Mouse (Mus musculus) kidney, adult 18-20 months (tissue): ENCODE results near the gene Dnaaf1.

Experiments
- DNase-seq: peaks from one replicate; pipeline ENCODE4 v3.0.0; 2021

Gene Dnaaf1

DNA sequence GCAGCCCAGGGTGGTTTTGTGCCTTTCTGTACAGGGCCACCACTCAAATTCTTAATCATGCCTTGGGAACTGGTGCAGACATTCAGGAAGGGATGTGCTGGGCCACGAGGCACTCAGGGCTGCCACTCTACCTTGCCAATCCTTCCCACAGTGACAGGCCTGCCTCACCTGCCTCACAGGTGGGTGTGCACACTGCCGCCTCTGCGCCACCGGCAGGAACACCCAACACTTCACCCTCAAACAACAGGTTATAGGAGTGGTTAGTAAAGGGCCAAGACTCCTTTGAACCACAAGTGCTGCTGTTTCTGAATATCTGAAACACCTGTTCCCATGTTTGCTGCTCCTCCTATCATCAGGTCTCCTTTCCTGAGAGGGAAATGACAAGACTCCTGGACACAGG, 2.6 kb upstream of the Dnaaf1 start:
- DNase-seq: no peak

DNA sequence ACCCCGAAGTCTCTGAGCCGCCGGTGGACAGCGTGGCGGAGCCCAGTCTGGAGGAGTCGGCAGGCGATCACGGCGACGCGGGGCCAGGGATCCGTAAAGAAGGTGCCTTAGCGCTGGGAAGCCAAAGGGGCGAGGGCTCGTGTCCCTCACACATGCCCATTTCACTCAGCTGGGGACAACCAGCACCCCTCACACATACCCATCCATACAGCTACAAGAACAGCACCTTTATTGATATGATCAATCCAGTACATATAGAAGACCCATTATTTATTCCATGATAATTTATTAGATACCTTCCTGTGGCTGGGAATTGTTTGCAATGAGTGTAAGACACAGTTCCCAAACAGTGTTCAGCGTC, 311 bp downstream of the Dnaaf1 start:
- no peak for DNase-seq

DNA sequence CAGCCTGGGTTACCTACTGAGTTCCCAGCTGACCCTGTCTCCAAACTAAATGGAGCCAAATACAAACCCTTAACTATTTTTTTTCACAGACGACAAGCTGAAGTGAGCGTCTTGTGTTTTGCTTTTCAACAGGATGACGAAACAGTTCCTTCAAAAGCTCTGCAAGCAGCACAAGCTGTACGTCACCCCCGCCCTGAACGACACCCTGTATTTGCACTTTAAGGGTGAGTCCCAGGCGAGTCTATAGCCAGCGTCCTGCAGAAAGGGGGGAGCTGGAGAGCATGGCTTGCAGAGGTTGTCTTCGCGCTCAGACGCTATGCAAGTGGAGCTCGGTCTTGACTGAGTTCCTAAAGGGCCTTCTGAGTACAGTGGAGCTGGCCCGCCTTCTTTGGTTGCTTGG, 4.1 kb downstream of the Dnaaf1 start:
- DNase-seq: no peak

DNA sequence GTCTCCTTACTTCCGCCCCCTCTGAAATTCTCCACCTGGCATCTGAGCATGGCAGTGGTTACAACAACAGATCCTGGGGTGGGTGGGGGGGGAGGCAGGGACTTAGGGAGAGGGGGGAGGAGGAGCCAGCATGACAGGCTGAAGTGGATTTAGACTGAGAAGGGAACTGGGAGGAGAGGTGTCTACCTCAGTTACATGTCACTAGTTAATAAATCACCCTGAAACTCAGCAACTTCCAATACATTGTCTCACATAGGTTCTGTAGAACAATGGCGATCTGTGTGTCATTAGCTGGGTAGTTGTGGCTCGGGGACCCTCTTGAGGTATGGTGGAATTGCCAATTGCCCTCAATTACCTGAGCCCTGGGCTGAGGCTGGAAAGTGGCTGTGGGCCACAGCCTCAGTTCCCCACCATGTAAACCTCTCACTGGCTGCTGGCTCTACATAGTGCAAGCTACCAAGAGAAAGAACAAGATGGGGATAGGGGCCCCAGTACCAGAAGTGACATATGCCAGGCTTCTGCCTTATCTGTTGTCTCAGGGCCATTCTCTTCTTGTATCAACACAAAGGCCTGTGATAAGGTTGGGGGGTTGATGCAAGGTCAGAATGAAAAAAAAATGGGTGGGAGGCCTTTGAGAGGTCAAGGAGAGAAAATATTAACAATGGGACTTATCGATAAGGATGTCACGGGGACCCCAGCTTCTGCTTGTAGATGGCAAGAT, 5.6 kb downstream of the Dnaaf1 start:
- DNase-seq: no peak

DNA sequence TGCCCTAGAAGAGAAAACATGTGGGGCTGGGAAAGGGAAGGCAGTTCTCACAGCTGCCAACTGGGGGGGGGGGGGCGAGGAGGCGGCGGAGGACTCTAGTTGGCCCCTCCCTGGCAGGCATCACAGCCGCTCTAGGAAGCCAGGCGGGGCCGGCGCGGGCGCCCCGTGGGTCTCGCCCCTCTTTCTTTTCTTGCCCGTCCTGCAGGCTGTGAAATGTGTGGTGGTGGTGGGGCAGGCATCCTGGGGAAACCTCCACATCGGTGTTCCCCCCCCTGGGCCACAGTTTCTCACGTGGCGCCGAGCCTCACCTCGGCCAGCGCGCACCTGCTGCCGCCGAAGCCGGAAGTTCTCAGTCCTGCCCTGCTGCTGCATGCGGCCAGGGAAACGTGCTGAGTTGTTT, 10.9 kb downstream of the Dnaaf1 start:
- DNase-seq: no peak

DNA sequence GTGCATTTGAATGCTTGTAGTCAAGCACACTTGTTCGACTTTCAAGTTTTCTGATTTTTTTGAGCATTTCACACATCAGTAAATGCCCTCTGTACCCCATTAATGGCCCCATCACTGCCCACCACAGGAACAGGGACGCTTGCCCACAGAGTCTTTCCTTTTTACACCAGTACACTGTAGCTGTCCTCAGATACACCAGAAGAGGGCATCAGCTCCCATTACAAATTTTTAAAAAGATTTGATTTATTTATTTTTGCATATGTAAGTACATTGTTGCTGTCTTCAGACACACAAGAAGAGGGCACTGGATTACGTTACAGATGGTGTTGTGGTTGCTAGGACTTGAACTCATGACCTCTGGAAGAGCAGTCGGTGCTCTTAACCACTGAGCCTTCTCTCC, 13.3 kb downstream of the Dnaaf1 start:
- no peak for DNase-seq

DNA sequence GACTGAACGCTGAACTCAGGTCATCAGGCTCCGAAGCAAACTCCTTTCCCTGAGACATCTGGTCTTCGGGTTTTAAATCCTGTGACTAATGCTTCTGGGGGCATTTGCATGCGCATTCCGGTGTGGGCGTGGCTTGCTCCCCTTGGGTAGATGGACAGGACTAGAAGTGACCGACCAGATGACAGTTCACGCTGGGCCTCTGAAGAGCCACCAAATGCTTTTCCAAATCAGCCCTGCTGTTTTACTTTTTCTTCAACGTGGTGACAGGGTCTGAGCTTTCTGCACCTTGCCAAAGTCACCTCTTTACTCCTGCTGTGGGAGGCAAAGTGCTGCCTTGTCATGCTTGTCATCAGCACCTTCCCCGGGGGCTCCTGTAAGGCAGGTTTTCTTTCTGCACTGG, 13.8 kb downstream of the Dnaaf1 start:
- no peak for DNase-seq

DNA sequence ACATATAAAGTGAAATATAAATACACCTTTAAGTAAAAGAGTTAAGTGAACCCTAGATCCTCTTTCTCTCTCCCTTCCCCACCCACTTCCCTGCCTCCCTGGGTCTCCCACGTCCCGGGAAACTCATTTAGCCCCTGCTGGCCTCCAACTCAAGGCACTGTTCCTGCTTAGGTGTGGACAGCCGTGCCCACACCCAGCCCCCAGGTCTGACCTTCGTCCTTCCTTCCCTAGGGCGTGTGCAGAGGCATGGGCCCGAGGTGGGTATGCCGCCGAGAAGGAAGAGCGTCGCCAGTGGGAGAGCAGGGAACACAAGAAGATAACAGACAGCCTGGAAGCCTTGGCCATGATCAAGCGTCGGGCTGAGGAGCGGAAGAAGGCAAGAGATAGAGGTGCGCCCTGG, 15.3 kb downstream of the Dnaaf1 start:
- no peak for DNase-seq

DNA sequence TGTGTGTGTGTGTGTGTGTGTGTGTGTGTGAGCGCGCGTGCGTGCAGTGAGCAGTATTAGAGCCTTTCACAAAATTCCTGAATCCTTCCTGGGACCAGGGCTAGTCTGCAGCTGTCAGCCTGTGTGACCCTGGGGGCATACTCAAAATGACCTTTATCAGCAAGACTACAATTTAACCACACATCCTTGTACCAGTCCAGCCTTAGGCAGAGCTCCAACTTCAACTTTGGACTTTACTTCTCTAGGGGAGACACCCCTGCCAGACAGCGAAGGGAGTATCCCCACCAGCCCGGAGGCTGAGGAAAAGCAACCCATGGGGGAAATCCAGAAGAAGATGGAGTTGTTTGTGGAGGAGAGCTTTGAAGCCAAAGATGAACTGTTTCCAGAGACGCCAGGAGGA, 16.4 kb downstream of the Dnaaf1 start:
- peak; percentile 39 for DNase-seq

DNA sequence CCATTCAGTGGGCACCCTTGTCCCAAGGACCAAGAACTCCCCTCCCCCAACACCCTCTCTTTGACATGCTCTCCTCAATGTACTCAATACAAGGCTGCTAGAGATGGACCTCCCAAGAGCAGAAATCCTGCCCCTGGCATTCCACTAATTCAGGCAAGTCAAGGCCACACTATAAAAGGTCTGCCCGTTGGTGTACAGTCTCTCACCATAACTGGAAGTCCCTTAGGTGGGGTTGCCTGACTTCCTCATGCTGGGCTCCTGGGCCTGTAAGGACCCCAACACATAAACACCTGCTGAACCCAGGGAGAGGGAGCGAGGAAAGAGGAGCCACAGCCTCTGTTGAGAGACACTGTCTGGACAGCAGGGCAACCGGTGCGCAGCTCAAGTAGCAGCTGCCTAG, 28.7 kb downstream of the Dnaaf1 start:
- DNase-seq: no peak

DNA sequence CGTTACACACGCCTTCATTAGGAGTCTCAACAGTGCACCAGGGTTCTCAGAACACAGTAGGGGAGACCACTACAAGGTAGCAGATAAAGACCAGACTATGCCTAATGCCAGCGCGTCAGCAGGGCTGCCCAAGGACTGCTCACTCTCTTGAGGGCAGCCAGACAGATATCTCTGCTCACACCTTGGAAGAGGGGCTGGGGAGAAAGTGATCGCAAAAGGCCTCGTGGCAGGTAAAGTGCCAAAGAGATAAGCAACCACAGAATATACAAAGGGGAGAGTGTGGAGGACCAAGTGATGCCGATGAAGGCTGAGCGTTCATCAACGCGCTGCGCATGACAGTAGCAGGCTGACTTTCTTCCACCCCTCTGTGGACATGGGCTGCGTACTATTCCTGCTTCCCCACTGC, 29.4 kb downstream of the Dnaaf1 start:
- no peak for DNase-seq

DNA sequence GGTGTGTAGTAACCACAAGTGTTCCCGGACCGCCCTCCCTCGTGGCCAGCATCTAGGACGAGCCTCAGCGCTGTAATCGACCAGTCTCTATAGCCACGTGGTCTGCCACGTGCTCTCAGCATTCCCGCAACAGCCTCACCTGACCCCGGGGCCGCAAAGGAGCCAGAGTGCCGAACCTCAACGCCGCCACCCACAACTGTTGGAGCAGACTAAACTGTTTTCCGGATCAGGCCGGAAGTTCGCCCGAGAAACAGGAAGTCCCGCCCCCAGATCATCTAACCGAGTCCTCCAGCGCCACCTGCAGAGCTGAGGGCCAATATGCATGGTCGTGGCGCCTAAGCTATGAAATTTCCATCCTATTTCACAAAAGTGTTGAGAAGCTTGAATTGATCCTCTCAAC, 30.0 kb downstream of the Dnaaf1 start, which contains the start of gene Taf1c:
Gene Taf1c (minus strand): TSS at position 227 of the 400 bp plus-strand sequence.
- DNase-seq: peak; percentile 94

DNA sequence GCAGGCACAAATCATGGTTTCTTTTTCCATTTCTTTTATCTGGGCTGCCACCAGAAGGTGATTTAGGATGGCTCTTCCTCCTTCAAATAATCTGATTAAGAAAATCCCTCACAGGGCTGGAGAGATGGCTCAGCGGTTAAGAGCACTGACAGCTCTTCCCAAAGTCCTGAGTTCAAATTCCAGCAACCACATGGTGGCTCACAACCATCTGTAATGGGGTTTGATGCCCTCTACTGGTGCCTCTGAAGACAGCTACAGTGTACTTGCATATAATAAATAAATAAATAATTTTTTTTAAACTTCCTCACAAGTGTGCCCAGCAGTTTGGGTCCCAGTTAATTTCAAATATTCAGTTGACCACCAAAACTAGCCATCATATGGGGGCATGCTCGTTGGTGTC, 31.2 kb downstream of the Dnaaf1 start:
- DNase-seq: no peak

DNA sequence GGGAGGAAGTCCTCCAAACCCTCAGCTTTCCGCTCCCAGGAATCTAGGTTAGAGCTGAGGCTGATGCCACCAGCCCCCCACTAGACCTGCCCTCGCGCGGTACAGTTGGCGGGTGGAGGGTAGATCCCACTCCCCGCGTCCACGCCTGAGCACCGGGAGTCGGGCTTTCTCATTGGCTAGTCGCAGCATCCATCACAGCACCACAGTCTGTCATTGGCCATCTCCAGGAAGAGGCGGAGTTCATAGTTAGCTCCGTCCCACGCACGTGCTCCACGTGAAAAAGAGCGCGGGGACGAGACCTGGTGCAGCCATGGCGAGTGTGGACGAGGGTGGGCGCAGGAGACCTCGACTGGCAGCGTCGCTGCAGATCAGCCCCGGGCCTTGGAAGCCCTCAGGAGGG, 37.4 kb downstream of the Dnaaf1 start, which contains the start of gene Adad2:
Gene Adad2 (plus strand): TSS at position 277 of the 400 bp plus-strand sequence.
- no peak for DNase-seq

DNA sequence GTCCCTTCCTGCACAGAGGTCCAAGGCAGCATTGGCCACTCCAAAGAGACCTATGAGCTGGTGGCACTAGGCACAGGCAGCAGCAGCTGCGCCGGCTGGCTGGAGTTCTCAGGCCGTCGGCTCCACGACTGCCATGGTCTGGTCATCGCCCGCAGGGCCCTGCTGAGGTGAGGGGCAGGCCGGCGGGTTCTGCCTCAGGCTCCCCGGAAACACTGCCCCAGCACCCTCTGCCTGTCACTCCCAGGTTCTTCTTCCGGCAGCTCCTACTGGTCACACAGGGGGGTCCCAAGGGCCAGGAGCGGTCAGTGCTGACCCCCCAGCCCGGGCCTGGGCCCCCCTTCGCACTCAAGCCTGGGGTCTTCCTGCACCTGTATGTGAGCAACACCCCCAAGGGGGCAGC, 40.1 kb downstream of the Dnaaf1 start:
- DNase-seq: no peak

DNA sequence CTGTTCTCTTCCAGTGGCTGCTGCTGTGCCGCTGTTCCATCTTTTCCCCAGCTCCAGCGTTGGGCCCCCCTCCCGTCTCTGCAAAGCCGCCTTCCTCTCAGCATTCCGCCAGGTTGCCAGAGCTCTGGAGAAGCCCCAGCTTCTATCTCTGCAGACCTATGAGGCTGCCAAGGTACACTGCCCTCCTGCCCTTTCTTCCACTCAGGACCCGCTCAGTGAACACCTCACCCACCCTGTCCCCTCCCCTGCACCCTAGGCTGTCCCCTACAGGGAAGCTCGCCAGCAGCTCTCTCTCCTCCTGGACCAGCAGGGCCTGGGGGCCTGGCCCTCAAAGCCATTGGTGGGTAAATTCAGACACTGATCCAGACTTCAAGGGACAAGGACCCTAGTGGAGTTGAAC, 41.3 kb downstream of the Dnaaf1 start:
- DNase-seq: no peak

DNA sequence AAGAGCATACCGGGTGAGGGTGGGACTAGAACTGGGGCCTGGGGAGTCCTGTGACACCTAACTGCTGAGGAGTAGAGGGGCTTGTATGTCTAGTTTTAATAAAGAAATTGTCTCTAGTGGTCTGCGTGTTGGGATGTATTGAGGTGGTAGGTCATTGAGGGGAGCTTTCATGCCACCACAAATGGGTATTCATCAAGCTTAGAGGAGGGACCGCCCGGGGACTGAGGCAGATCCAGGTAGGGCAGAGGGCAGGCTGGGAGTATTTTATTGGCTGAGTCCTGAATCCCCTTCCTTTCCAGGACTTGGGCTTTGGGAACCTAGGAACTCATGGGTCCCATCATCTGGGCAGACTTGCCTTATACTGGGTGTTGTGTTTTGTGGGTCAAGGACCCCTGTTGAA, 41.8 kb downstream of the Dnaaf1 start:
- DNase-seq: no peak

DNA sequence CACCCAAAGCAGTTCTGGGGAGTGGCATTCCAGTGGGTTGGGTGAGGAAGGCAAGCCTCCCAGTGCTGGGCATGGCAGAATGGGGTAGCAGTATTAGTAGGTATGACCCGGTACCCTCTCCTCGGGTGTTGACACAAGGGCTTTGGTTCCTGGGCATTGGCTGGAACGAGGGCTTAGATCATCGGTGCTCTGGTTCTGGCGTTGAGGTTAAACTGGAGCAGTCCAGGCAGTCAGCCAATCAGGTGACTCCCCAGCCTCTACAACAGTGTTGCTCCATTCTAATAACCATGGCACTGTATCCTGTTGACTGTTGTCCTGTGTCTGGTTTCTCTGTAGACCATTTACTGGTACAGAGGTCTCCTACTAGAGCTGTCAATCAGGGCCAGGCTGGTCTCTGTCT, 42.6 kb downstream of the Dnaaf1 start:
- no peak for DNase-seq

DNA sequence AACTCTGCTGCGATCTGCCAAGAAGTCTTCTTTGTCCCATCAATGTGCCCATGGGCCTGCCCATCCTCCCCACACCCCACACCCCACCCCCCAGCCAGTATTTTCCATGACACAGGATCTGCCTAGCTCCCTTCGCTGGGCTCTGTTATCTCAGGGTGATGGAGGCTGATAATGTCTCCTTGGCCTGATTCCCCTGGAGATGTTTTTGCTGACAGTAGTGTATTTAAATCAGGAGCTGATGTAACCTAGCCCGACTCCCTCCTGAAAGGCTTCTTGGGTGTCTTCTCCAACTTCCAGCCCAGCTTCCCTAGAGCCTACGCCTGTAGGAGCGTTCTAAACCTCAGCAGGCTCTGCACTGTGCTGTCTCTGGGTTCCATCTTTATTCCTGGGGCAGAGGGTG, 43.9 kb downstream of the Dnaaf1 start:
- DNase-seq: no peak

DNA sequence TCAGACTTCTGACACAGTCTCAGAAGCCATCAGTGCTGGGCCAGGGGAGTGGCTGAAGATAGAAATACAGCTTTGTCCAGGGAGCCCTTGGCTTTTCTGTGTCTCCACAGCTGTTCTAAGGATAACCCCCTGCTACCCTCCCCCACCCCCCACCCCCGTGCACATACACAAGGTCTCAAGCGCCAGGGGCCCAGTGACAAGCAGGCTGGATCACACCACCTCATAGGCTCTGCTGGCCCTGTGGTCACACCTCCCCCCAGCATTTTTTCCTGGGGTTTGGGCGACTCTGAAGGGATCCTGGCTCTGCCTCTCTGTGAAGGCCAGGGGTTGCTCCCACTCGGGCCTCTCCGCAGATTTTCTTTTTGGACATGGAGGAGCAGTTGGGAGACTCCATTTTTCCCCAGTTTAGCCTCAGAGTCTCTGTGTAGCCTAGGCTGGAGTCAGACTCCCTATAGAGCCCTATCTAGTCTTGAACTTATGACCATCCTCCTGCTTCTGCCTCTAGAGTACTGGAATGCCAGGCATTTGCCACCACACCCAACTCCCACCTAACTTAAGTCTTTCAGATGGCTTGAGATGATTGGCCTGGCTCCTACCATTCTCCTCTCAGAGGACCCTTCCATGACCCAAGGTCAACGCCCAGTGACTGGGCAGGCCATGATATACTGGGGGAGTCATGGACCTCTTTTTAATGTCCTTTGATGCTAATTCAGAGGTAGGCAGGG, 45.2 kb downstream of the Dnaaf1 start:
- no peak for DNase-seq

DNA sequence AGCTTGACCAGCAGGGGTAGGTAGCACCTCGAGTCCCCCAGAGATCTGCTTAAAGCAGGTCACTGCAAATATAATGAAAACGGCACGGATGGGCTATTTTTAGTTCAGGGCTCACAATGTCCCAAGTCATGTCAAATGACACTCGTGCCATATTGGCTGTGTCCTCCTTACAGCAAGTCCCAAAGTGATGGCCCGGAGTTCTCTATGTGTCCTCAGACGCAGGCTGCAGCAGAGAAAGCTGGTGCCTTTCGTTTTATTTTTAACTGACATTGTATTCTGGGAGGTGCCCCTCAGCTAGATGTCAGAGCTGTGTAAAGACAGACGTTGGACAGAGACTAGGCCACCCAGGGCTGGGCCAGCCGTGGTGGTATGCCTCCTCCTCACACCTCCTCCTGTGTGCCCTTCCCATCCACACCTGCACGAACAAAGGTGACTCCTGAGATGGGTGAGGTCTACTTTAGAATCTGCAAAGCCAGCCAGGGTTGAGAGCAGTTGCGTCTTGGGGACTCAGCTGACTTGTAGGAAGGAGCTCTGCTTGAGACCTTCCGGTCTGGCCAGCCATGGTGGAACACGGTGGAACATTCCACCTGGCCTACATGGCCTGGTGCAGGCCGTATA, 45.9 kb downstream of the Dnaaf1 start:
- DNase-seq: no peak

DNA sequence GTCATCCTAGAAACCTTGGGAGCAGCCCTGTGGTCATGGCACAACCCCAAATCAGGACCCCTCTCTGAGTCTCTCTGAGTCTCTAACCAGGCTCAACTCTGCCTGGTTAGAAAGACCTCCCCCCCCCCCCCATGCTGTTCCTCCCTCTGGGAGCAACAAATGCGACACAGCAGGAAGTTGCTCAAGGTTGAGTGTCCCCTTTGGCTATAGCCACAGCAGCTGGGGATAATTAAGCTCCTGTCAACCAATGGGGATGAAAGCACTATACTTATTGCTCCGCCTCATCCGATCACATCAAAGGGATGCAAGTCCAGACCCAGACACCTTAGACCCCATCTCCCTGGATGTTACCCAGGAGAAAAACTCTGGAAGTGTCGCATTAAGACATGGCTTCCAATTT, 47.5 kb downstream of the Dnaaf1 start:
- no peak for DNase-seq

DNA sequence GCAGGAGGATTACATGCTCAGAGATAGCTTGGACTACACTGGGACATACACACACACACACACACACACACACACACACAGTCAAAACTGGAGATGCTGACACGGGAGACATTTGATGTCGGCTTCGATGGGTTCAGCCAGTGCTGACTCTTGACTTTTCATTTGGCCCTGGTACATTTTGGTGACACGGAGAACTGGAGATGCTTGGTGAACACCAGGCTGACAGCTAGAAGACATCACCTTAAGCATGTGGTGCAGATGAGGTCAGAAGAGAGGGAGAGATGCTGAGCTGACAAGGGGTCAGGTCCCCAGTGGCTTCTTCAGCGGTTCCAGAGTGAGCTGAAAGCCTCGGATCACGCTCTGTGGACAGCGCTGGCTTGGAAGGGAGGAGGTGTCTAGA, 48.0 kb downstream of the Dnaaf1 start:
- DNase-seq: no peak

DNA sequence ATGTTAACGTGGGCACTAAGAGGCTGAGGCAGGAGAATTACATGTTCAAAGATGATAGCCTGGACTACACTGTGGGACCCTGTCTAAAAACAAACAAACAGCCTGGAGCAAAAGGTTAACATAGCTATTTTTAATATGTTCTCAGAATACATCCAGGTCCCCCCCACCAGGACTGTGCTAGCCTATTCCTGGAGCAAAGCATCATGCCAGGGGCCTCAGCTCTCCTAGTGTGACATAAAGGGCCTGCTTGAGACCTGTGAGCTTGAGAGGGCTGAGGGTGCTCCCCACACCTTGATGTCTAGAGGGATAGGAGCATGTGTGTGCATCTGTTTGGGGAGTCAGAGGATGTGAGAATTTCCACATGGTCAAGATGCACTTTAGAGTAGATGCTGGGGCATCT, 48.7 kb downstream of the Dnaaf1 start:
- DNase-seq: no peak
